In genomic region chr3:141831135-141831534, GRCm38 (mm10) we compare ENCODE assay signal across 9 mouse cellular contexts.
DNase-seq lines count a peak whose midpoint lies in the region; ATAC-seq and TF ChIP-seq lines count a peak whose summit lies in the region.
"Had no signal": no experiment of that assay in that cellular context is flagged by ENCODE, and none has a peak within 500 bp of the region (broad histone marks: within the 10 kb centered on the region; RNA-seq: fewer than 3 reads in every experiment).

No protein-coding gene starts in this region.

- intact Hi-C loops in heart, postnatal 36 days (cut with DNase I) = no loop called here

- no peaks in the 10 kb centered on the region for H3K9me3 ChIP-seq in heart, embryonic 10.5 days
- H3K9me3 ChIP-seq in embryonic facial prominence, embryonic 14.5 days (ENCODE audit: control insufficient read depth, low read length) = no peaks in the 10 kb centered on the region
- H3K9me3 ChIP-seq in midbrain, postnatal 0 days (ENCODE audit: low read length) = no peaks in the 10 kb centered on the region
- H3K9me3 ChIP-seq: lung, embryonic 15.5 days had no signal

- no peaks in the 10 kb centered on the region for H3K36me3 ChIP-seq in heart, embryonic 10.5 days
- no peaks in the 10 kb centered on the region for H3K36me3 ChIP-seq in embryonic facial prominence, embryonic 14.5 days (ENCODE audit: control insufficient read depth, insufficient read depth, low read length)
- no peaks in the 10 kb centered on the region for H3K36me3 ChIP-seq in midbrain, postnatal 0 days (ENCODE audit: insufficient read depth, low read length)
- H3K36me3 ChIP-seq: lung, embryonic 15.5 days had no signal

- DNase-seq in heart, postnatal 36 days = peak; percentile 21 to 40
- no peak for DNase-seq in heart, embryonic 10.5 days (ENCODE audit: low spot score)
- peak; percentile 44 for DNase-seq in adrenal gland, adult 2 months
- peak; percentile 68 for DNase-seq in embryonic facial prominence, embryonic 14.5 days (ENCODE audit: low spot score)
- DNase-seq in kidney, adult 11 months = peak; percentile 38
- peak; percentile 37 to 86 for DNase-seq in left cerebral cortex, adult 9 months (ENCODE audit: low spot score in 2 of 2)
- DNase-seq in midbrain, postnatal 0 days (ENCODE audit: low spot score) = peak; percentile 81
- no peak for DNase-seq in thymus, postnatal 14 days

- no peak overlapping the region for H3K4me3 ChIP-seq in heart, embryonic 10.5 days
- no peak overlapping the region for H3K4me3 ChIP-seq in embryonic facial prominence, embryonic 14.5 days (ENCODE audit: low read depth, low read length)
- no peak overlapping the region for H3K4me3 ChIP-seq in midbrain, postnatal 0 days (ENCODE audit: low read depth, low read length)
- H3K4me3 ChIP-seq: lung, embryonic 15.5 days had no signal

- no peak overlapping the region for H3K27ac ChIP-seq in heart, embryonic 10.5 days
- no peak overlapping the region for H3K27ac ChIP-seq in embryonic facial prominence, embryonic 14.5 days (replicated peaks; ENCODE audit: low read depth, low read length)
- no peak overlapping the region for H3K27ac ChIP-seq in midbrain, postnatal 0 days (ENCODE audit: low read depth, low read length)
- H3K27ac ChIP-seq: lung, embryonic 15.5 days had no signal

- H3K4me2 ChIP-seq in embryonic facial prominence, embryonic 14.5 days (ENCODE audit: low read depth, low read length) = no peak overlapping the region
- H3K4me2 ChIP-seq in midbrain, postnatal 0 days (ENCODE audit: low read depth, low read length, poor library complexity, severe bottlenecking) = no peak overlapping the region
- H3K4me2 ChIP-seq: lung, embryonic 15.5 days had no signal

- 24% methylated on average over 3 of the region's 3 CpGs for WGBS in heart, embryonic 10.5 days
- WGBS in embryonic facial prominence, embryonic 14.5 days = 19% methylated on average over 3 of the region's 3 CpGs
- WGBS in midbrain, postnatal 0 days = 19% methylated on average over 3 of the region's 3 CpGs

- no peaks in the 10 kb centered on the region for H3K4me1 ChIP-seq in heart, embryonic 10.5 days
- H3K4me1 ChIP-seq in embryonic facial prominence, embryonic 14.5 days (ENCODE audit: control insufficient read depth, insufficient read depth, low read length) = no peaks in the 10 kb centered on the region
- no peaks in the 10 kb centered on the region for H3K4me1 ChIP-seq in midbrain, postnatal 0 days (ENCODE audit: insufficient read depth, low read length)
- H3K4me1 ChIP-seq: lung, embryonic 15.5 days had no signal

- H3K27me3 ChIP-seq in heart, embryonic 10.5 days (ENCODE audit: insufficient read depth, poor library complexity, severe bottlenecking) = no peaks in the 10 kb centered on the region
- no peaks in the 10 kb centered on the region for H3K27me3 ChIP-seq in embryonic facial prominence, embryonic 14.5 days (replicated peaks; ENCODE audit: control insufficient read depth, insufficient read depth, low read length)
- H3K27me3 ChIP-seq in midbrain, postnatal 0 days (ENCODE audit: insufficient read depth, low read length) = no peaks in the 10 kb centered on the region
- H3K27me3 ChIP-seq: lung, embryonic 15.5 days had no signal

- peak; percentile 53; the same call in 1 of the 2 replicates for ATAC-seq in embryonic facial prominence, embryonic 14.5 days (ENCODE audit: low read depth)
- 0 out of 2 replicates have a peak, but pooled peaks have one; percentile 65 for ATAC-seq in midbrain, postnatal 0 days (ENCODE audit: low FRiP score)

- no peak overlapping the region for H3K9ac ChIP-seq in embryonic facial prominence, embryonic 14.5 days (ENCODE audit: low read depth, low read length)
- H3K9ac ChIP-seq in midbrain, postnatal 0 days (replicated peaks; ENCODE audit: low read length, poor library complexity, severe bottlenecking) = no peak overlapping the region
- H3K9ac ChIP-seq: lung, embryonic 15.5 days had no signal

- TF ChIP-seq CTCF in midbrain, postnatal 0 days (IDR thresholded peaks at IDR 0.05) = peak; percentile 91

Comparison
In these comparisons a context has a peak if more than half of its experiments do, and no peak if none do; other contexts are left out.
1. DNase-seq: peak in heart, postnatal 36 days (2 of 2), adrenal gland, adult 2 months (single experiment), embryonic facial prominence, embryonic 14.5 days (single experiment), kidney, adult 11 months (single experiment), left cerebral cortex, adult 9 months (2 of 2) and midbrain, postnatal 0 days (single experiment); none in heart, embryonic 10.5 days (single experiment) and thymus, postnatal 14 days (single experiment).